Mouse (Mus musculus) midbrain, embryonic 12.5 days (tissue): ENCODE measurements around the gene Dnase1l2. TPM values are rescaled to one million over a fixed set of nuclear protein-coding genes. Genes with fewer than 3 reads are reported as not detected.
"Not testable (repeated sequence)": the region's sequence is repeated elsewhere in the genome, so short reads cannot be mapped to it uniquely, and the experiment has no call there.

Experiments
- ATAC-seq: fragments of 200-750 bp; cut with Nextera tagmentation; 2 replicates; pipeline ENCODE4 v1.8.0; 2017; ENCODE audit warnings: low read depth, moderate TSS enrichment, moderate library complexity; ENCODE audit not compliant: low FRiP score
- H3K27ac ChIP-seq: fragments of 300-500 bp; sonication (generic); replicated peaks from 2 replicates; pipeline ENCODE4 v1.5.1; 2016; ENCODE audit warnings: mild to moderate bottlenecking
- H3K27me3 ChIP-seq: fragments of 300-500 bp; sonication (generic); 2 replicates; pipeline ENCODE4 v1.6.1; 2016; ENCODE audit warnings: mild to moderate bottlenecking
- H3K36me3 ChIP-seq: fragments of 300-500 bp; sonication (generic); 2 replicates; pipeline ENCODE4 v1.6.1; 2016
- H3K4me1 ChIP-seq: fragments of 300-500 bp; sonication (generic); 2 replicates; pipeline ENCODE4 v1.6.1; 2016
- H3K4me2 ChIP-seq: fragments of 300-500 bp; sonication (generic); replicated peaks from 2 replicates; pipeline ENCODE4 v1.6.1; 2016; ENCODE audit warnings: mild to moderate bottlenecking, moderate library complexity
- H3K4me3 ChIP-seq: fragments of 300-500 bp; sonication (generic); 2 replicates; pipeline ENCODE4 v1.5.1; 2016; ENCODE audit warnings: mild to moderate bottlenecking
- H3K9ac ChIP-seq: fragments of 300-500 bp; sonication (generic); replicated peaks from 2 replicates; pipeline ENCODE4 v1.6.1; 2016; ENCODE audit warnings: mild to moderate bottlenecking, moderate library complexity
- H3K9me3 ChIP-seq: fragments of 300-500 bp; sonication (generic); 2 replicates; pipeline ENCODE4 v1.6.1; 2016; ENCODE audit warnings: mild to moderate bottlenecking
- WGBS: fragments of 180-500 bp; shearing (Covaris S2); methylation state at CpG from one replicate; pipeline ENCODE4 v1.1.7; 2016; 5-methylcytosine and 5-hydroxymethylcytosine counted together
- polyA plus RNA-seq: library from polyadenylated mRNA; unstranded; fragments of >200 nt; fragmentation: Nextera tagmentation; extraction: Ambion mirVana; gene quantifications from 2 replicates; pipeline ENCODE4 v1.2.1, GENCODE M21; 2016

The Dnase1l2 gene
- polyA plus RNA-seq, 1 experiment from 2014 or later = 5.3 TPM

- ATAC-seq, H3K4me3 ChIP-seq, H3K27me3 ChIP-seq, H3K27ac ChIP-seq, H3K9ac ChIP-seq, H3K9me3 ChIP-seq, H3K4me2 ChIP-seq: not testable (repeated sequence)
- H3K4me1 ChIP-seq = peaks cover 14% of the 10 kb centered on the region
- WGBS = 88% methylated on average over 6 of the region's 8 CpGs
- peaks cover 48% of the 10 kb centered on the region for H3K36me3 ChIP-seq
Observed at GRCm38 (mm10) chr17:24425326-24425725, 17.6 kb downstream of the Dnase1l2 start.

- no peak overlapping the region for H3K27ac ChIP-seq
- no peaks in the 10 kb centered on the region for H3K9me3 ChIP-seq
- ATAC-seq = no peak
- 92% methylated on average over 5 of the region's 5 CpGs for WGBS
- H3K9ac ChIP-seq = no peak overlapping the region
- H3K27me3 ChIP-seq = no peaks in the 10 kb centered on the region
- H3K4me2 ChIP-seq = no peak overlapping the region
- peaks cover 12% of the 10 kb centered on the region for H3K4me1 ChIP-seq
- peaks cover 56% of the 10 kb centered on the region for H3K36me3 ChIP-seq
- no peak overlapping the region for H3K4me3 ChIP-seq
Observed at GRCm38 (mm10) chr17:24424489-24424888, 18.4 kb downstream of the Dnase1l2 start.

GRCm38 (mm10) chr17:24423114-24423513, 19.8 kb downstream of the Dnase1l2 start:
- Histone ChIP-seq H3K9me3 (no peaks in the 10 kb centered on the region), H3K27ac (no peak overlapping the region), H3K36me3 (peaks cover 70% of the 10 kb centered on the region), H3K9ac (no peak overlapping the region), H3K4me3 (no peak overlapping the region), H3K4me2 (no peak overlapping the region), H3K4me1 (peaks cover 10% of the 10 kb centered on the region), H3K27me3 (no peaks in the 10 kb centered on the region)
- ATAC-seq = no peak
- WGBS = 91% methylated on average over 4 of the region's 4 CpGs

- Histone ChIP-seq H3K9me3 (no peaks in the 10 kb centered on the region), H3K4me3 (peak overlapping the region; percentile 88), H3K27me3 (no peaks in the 10 kb centered on the region), H3K9ac (no peak overlapping the region; the same call in 1 of the 2 replicates), H3K27ac (no peak overlapping the region), H3K4me2 (peak overlapping the region; percentile 98), H3K4me1 (peaks cover 35% of the 10 kb centered on the region), H3K36me3 (peaks cover 50% of the 10 kb centered on the region)
- ATAC-seq = no peak
- WGBS = 90% methylated on average over 3 of the region's 3 CpGs
Observed at GRCm38 (mm10) chr17:24416051-24416652, 26.8 kb downstream of the Dnase1l2 start.

GRCm38 (mm10) chr17:24415011-24415410, 27.9 kb downstream of the Dnase1l2 start:
- Histone ChIP-seq H3K27ac (peak overlapping the region; percentile 93), H3K9me3 (no peaks in the 10 kb centered on the region), H3K27me3 (no peaks in the 10 kb centered on the region), H3K36me3 (peaks cover 50% of the 10 kb centered on the region), H3K9ac (peak overlapping the region; percentile 94), H3K4me3 (peak overlapping the region; percentile 88), H3K4me2 (peak overlapping the region; percentile 98), H3K4me1 (peaks cover 35% of the 10 kb centered on the region)
- under 1% methylated on average over 21 of the region's 21 CpGs for WGBS
- no peak; the same call in 1 of the 2 replicates for ATAC-seq

GRCm38 (mm10) chr17:24414230-24414976, 28.5 kb downstream of the Dnase1l2 start, which contains the start of gene Rnps1:
Rnps1 (plus strand) TSS chr17:24414565.
- under 1% methylated on average over 64 of the region's 64 CpGs for WGBS
- ATAC-seq = peak; percentile 96
- H3K36me3 ChIP-seq = peaks cover 50% of the 10 kb centered on the region
- peak within 1 kb of the TSS; percentile 93 for H3K27ac ChIP-seq
- H3K9ac ChIP-seq = peak within 1 kb of the TSS; percentile 94
- no peaks in the 10 kb centered on the region for H3K9me3 ChIP-seq
- H3K27me3 ChIP-seq = no peaks in the 10 kb centered on the region
- peaks cover 35% of the 10 kb centered on the region for H3K4me1 ChIP-seq
- H3K4me2 ChIP-seq = peak within 1 kb of the TSS; percentile 98
- peak within 1 kb of the TSS; percentile 88 for H3K4me3 ChIP-seq

- H3K4me1 ChIP-seq = peaks cover 35% of the 10 kb centered on the region
- H3K4me3 ChIP-seq = peak overlapping the region; percentile 88
- no peaks in the 10 kb centered on the region for H3K27me3 ChIP-seq
- peak; percentile 36 for ATAC-seq
- H3K4me2 ChIP-seq = peak overlapping the region; percentile 98
- WGBS = 36% methylated on average over 22 of the region's 22 CpGs
- H3K27ac ChIP-seq = peak overlapping the region; percentile 93
- no peaks in the 10 kb centered on the region for H3K9me3 ChIP-seq
- peak overlapping the region; percentile 68 for H3K9ac ChIP-seq
- H3K36me3 ChIP-seq = peaks cover 50% of the 10 kb centered on the region
Observed at GRCm38 (mm10) chr17:24413557-24414211, 29.2 kb downstream of the Dnase1l2 start.

GRCm38 (mm10) chr17:24407116-24407803, 35.6 kb downstream of the Dnase1l2 start:
- Histone ChIP-seq H3K4me1 (no peaks in the 10 kb centered on the region; the same call in 1 of the 2 replicates), H3K9me3 (no peaks in the 10 kb centered on the region), H3K9ac (no peak overlapping the region), H3K36me3 (peaks cover 89% of the 10 kb centered on the region), H3K27ac (no peak overlapping the region), H3K4me2 (no peak overlapping the region), H3K4me3 (no peak overlapping the region), H3K27me3 (no peaks in the 10 kb centered on the region)
- 85% methylated on average over 12 of the region's 12 CpGs for WGBS
- no peak for ATAC-seq

- H3K4me1 ChIP-seq = no peaks in the 10 kb centered on the region
- no peak overlapping the region for H3K4me3 ChIP-seq
- H3K27me3 ChIP-seq = no peaks in the 10 kb centered on the region
- no peaks in the 10 kb centered on the region for H3K9me3 ChIP-seq
- ATAC-seq = no peak
- no peak overlapping the region for H3K27ac ChIP-seq
- no peak overlapping the region for H3K9ac ChIP-seq
- peaks cover 84% of the 10 kb centered on the region for H3K36me3 ChIP-seq
- 84% methylated on average over 3 of the region's 3 CpGs for WGBS
- no peak overlapping the region for H3K4me2 ChIP-seq
Observed at GRCm38 (mm10) chr17:24402371-24402770, 40.5 kb downstream of the Dnase1l2 start.

- no peak for ATAC-seq
- H3K4me3 ChIP-seq = no peak overlapping the region
- no peaks in the 10 kb centered on the region for H3K27me3 ChIP-seq
- H3K36me3 ChIP-seq = peaks cover 26% of the 10 kb centered on the region; the same call in 1 of the 2 replicates
- H3K4me1 ChIP-seq = no peaks in the 10 kb centered on the region
- WGBS = 90% methylated on average over 7 of the region's 7 CpGs
- H3K9me3 ChIP-seq = no peaks in the 10 kb centered on the region
- no peak overlapping the region for H3K9ac ChIP-seq
- H3K4me2 ChIP-seq = no peak overlapping the region
- H3K27ac ChIP-seq = no peak overlapping the region
Observed at GRCm38 (mm10) chr17:24394456-24394855, 48.4 kb downstream of the Dnase1l2 start.

- ATAC-seq = no peak
- H3K9me3 ChIP-seq = no peaks in the 10 kb centered on the region
- no peak overlapping the region for H3K4me3 ChIP-seq
- peaks cover 26% of the 10 kb centered on the region; the same call in 1 of the 2 replicates for H3K36me3 ChIP-seq
- H3K9ac ChIP-seq = no peak overlapping the region
- H3K27me3 ChIP-seq = no peaks in the 10 kb centered on the region
- H3K4me1 ChIP-seq = no peaks in the 10 kb centered on the region
- H3K4me2 ChIP-seq = no peak overlapping the region
- H3K27ac ChIP-seq = no peak overlapping the region
- 34% methylated on average over 4 of the region's 4 CpGs for WGBS
Observed at GRCm38 (mm10) chr17:24393527-24393926, 49.4 kb downstream of the Dnase1l2 start.
